Mouse (Mus musculus) cerebellum, adult 11 months (tissue): Measurements from ENCODE around the gene Themis.

Source experiments
- DNase-seq: peaks from one replicate; pipeline ENCODE4 v3.0.0; 2022

Themis gene

DNA sequence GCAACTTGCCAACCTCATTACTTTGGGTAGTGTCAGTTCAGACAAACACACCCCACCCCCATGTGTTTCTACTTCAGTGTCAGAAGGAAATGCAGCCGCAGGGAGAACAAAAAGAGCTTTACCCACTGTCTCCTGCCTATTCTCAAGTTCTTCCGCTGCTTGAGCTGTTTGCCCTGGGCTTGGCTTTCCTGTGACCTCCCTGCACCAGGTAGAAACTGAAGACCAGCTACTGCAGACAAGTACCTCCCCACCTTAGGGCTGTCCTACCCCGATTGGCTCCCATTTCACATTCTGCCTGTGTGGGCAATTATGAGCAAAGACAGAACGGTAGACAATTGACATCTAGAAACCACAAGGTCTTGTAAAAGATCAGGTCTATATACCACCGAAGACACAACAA lies at the start of gene Themis:
Gene Themis, plus strand, starts transcription at position 100 of the 400 bp plus-strand sequence.
- no peak for DNase-seq

DNA sequence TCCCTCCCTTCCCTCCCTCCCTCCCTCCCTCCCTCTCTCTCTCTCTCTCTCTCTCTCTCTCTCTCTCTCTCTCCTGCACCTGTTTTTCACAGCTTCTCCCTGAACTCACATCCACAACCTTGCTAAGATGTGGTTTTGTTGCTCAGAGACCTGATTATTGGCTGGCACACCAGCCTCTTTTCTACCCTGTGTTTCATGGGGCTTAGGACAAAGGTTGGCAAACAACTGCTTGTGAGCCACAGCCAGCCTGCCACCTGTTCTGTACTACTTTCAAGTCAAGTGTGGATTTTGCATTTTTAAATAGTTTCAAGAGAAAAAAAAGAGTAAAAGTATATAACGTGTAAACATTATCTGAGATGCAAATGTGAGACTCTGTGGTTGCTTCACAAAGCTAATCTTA lies 48.7 kb upstream of the Themis start:
- DNase-seq = no peak

DNA sequence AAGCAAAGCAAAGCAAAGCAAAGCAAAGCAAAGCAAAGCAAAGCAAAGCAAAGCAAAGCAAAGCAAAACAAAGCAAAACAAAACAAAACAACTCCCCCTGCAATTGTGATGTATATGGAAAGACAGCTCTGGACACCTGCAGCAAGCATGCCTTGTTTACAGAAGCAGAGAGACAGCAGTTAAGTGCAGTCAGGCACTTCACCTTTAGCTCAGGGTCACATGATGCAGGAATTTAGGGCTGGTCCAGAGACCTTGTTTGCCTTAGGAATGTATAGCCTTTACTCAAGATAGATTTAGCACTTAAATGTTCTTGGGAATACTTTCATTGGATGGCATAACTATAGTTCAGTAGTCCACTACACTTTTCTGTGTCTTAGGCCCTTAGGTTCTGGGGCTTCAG lies 32.1 kb upstream of the Themis start:
- DNase-seq = no peak

DNA sequence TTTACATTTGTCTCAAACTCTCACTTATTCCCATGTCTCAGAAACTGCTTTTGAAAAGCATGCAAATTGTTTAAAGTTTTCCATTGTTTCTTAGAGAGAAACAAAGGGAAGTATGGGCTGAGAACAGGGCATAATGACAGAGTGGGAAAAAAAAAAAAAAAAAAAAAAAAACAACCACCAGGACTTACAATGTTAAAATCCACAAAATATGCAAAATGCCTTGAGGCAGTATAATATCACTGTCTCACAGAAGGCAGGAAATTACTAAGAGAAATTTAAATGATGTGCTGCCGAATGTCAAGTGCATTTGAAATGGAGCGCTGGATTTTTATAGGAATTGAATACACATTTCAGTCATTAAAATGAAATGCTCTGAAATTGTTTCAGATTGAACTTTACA lies 26.3 kb upstream of the Themis start:
- DNase-seq = no peak

DNA sequence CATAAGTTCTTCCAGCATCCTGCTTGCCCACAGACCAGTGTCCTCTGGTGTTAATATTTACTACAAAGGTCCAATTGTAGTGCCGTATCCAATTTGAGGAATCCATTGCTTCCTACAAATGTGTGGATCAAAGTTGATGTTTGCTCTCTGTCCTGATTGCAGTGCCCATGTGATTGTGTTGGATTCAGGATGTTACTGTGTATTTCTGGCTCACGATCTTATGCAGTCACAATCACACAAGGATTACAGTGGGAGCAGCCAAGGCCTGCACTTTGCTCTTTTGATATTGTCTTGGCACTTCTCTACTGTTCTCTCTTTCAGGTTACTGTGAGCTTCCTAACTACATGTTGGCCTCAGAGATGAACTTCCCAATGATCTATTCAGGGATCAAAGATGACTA lies 20.3 kb upstream of the Themis start:
- DNase-seq = no peak

DNA sequence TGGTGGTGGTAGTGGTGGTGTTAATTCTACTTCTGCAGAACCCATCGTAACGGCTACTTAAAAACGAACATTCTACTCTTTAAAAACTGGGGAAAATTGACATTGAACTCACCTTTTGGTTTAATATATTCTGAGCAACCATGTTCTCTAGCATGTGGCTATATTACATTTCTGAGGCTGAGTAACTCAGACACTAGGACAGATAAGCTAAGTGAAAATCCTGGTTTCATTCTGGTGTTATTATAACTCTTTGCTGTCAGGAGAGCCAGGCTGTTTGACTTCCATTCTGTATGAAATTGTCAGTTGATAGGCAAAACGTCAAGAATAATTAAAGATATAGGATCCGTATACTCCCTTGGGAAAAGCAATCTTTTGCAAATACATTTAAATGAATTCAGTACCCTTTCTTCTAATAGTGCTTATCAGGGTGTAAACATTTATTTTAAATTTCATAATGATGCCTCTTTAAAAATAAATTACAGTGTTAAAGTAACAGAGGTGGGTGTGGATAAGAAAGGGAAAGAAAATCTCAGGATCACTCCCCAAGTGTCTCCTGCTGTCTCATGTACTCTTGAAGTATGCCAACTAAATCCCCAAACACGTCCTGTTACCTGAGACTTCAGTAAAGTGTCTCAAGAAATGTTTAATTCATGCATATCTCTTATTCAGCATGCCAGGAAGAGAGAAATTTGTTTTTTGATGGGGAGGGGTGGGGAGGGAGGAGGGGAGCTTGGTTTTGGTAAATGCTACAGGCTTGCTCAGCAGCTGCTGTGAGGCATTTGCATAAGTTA lies 18.9 kb upstream of the Themis start:
- DNase-seq = no peak

DNA sequence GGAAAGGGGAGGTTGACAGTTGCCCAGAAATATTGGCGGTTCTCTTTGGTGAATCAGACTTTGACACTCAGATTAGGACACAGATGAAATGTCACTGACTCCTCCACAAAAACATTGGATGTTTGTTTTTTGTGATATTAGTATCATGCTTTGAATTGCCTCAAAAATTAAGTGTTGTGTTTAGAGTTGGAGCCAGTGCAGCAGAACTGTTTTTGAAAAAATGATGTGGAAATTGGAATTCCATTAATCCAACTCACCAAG lies 18.3 kb upstream of the Themis start:
- no peak for DNase-seq

DNA sequence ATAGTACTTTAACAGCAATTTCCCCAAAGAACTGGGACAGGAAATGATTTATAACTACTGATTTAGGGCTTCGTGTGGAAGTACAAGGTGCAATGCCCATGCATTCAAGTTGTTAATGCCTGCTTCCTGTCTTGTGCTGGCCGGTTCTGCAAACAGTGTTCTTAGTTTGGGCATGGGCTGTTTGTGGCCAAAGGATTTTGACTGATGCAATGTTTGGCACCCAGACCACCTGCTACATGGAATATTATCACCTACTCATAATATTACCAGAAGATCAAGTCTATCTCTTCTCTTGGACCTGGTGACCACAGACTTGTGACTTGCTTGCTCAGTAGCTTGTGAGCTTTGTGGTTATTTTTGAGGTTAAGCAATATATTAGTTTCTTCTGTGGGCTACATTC lies 16.2 kb upstream of the Themis start:
- DNase-seq = no peak

DNA sequence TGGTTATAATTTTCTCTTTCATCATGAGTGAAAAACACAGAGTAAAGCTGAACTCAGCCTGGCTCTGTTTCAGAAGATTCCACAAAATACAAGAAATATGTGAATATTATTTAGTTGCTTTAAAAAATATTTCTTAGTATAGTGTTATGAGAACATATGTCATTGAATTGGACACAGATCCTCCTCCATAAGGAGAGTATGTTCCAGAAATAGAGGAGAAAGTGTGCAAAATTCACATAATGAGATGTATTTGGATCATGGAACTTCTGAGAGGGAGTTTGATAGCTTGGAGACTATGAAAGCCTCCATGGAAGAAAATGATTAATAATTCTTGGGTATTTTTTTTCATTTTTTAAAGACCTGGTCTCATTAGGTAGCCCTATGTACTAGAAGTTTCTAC lies 13.4 kb upstream of the Themis start:
- DNase-seq = no peak

DNA sequence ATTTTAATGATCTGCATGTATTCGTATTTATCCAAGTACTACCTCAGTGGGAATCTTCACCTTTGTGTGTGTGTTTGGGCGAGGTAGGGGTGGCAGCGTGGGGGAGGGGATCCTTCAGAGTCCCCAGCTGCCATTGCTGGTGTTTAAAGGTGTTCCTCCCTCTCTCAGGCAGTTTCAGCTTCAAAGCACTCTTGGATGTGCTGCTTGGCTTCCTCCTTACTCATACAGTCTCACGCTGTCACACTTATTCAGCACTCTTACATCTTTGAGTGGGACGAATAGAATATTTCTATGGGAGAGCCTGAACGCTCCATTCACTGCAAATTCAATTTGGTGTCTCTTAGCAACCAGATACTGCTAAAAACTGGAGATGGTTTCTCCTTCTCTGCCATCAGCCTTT lies 3.0 kb upstream of the Themis start:
- DNase-seq = no peak

DNA sequence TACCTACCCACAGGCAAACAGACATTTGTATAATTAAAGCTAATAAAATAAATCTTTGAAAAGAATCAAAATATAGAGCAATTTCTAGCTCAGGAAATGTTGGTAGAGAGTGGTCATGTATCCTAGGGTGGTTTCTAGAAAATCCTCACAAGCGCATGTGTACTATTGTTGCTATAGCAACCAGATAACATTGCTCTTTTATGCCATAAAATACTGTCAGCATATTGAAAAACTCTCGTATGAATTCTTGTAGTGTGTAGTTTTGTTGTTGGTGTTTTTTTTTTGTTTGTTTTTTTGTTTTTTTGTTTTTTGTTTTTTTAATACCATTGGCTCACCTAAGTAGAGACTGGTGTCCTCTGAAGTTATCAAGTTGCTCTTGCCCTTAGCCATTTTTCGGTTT lies 5.8 kb downstream of the Themis start:
- DNase-seq = no peak

DNA sequence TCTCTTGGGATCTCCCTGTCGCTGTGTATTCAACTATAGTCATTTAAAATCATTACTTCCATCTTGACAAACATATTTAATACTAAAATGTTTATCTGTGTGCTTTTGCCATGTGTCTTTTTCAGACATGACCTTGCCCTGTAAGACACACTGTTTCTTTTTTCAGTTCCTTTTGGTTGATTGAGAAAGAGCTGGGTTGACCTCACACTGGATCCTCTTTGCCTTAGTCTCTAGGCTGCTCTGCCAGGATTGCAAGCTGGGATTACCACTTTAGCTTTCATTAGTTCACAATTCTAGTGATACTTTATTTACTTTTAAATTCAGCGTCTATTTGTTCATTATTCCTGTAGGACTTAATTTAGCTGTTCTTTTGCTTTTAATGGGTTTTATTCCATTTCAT lies 7.2 kb downstream of the Themis start:
- DNase-seq = no peak

DNA sequence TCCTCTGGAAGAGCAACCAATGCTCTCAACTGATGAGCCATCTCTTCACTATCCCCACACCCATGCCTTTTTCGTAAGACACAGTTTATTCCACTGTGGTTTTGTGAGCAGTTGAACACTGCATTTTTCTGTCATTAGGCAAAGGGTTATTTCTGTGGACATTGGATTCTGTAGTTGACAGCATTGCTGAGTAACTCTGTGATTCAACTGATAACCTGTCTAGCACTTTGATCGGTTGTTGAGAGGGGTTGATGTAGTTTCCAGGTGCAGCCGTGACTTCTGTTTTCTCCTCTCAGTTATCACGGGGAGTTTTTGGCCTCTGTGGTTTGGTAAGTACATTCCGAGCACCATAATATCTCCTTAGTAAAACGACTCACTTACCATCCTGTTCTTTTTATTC lies 26.8 kb downstream of the Themis start:
- DNase-seq = no peak

DNA sequence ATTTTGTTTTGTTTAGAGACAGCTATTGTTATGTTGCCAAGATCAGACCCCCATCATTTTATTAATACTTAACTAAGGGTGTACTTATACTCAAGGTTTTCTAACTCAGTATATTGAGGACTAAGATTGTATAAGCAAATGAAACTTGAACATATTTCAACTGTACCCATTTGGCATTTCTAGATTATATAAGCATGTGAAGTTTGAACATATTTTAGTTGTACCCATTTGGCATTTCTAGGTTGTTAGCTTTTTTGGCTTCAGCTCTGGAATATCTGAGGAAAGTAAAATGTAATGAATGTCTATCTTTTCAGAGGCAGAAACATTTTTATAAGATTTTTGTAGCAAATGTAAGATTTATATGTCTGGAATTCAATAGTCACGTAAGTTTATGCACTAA lies 27.9 kb downstream of the Themis start:
- no peak for DNase-seq

DNA sequence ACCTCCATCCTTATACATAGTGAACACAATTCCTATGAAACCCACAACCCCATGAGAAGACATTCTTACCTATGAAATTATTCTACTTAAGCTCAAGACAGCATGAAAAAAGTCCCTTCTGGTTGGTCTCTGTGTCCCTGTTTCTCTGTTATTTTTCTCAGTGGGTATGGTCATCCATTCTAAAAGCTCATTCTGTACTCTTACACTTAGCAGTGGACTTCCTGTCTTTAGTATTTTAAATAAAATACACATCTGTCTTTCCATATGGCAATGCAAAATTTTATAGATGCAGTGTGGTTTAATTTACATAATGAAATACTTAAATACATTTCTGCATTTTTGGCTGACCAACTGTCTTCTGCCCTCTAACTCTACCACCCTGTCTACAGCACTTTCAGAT lies 30.0 kb downstream of the Themis start:
- no peak for DNase-seq

DNA sequence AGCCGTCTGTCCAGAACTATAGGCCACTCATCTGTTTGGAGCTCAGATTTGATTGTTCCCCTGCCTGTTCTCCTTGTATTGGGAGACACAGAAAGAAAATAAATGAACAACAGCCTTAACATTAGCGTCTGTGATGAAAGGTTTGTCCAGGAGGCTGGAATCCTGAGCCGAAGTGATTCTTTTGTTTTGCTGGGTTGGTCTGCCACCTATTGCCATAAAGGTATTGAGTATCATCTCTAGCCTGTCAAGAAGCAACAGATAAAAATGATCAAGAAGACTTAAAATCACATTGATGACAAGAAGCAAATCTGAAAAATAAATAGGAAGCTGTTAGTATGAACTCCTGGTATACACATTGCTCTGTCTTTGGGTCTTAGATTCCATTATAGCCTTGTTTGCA lies 53.7 kb downstream of the Themis start:
- DNase-seq = no peak

DNA sequence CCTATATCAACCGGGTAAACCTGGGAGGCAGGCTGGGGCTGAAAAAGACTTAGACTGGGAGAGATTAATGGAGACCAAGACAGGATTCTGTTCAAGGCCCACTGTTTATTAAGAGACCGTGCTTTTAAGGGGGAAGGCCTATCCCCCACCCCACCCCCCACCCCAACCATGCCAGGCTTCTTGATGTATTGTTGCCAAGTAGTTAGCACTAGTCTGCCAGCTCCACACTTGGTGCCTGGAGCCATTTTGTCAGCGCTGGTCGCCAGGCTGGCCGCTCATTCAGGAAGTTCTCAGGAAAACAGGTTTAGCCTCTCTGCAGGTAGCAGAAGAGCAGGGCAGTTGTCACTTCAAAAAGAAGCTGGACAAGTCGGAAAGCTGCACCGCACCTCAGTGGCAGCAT lies 55.1 kb downstream of the Themis start:
- DNase-seq = no peak

DNA sequence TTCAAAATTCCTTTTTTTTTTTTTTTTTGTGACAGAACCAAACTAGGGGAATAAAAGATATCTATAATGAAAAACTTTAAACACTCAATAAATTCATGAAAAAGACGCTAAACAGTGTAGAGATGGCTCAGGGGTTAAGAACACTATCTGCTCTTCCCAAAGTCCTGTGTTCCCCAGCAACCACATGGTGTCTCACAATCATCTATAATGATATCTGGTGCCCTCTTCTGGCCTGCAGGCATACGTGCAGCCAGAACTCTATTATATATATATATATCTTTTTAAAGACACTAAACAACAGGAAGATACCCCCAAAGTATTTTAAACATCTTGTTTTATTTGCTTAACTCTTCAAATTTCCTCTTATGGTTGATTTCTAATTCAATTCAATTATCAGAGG lies 62.0 kb downstream of the Themis start:
- DNase-seq = no peak

DNA sequence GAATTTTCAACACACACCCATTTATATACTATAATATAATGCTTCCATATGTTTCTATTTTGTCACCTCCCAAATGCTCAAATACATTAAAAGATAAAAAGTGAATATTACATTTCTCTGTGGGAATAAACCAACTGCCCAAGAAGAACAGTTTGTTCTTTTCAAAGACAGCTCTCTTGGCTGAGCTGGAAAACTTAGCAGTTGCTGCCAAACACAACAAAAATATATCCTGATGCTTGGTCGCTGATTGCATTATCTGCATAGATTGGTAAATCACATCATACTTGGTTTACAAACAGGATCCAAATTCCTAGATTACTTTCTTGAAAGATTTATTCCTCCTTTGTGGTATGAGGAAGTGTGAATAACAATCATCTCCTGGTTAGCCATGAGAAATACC lies 69.8 kb downstream of the Themis start:
- no peak for DNase-seq

DNA sequence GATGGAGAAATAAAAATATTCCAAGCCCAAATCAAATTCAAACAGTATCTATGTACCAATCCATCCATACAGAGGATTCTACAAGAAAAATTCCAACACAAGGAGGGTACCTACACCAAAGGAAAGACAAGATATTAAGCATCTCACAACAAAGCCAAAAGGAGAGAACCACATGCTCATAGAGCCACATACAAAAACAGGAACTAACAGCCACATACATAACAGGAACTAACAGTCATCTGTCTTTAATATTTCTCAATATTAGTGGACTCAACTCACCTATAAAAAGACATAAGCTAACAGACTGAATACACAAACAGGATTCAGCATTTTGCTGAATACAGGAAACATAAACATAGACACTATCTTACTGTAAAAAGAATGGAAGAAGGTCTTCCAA lies 78.3 kb downstream of the Themis start:
- DNase-seq = no peak

DNA sequence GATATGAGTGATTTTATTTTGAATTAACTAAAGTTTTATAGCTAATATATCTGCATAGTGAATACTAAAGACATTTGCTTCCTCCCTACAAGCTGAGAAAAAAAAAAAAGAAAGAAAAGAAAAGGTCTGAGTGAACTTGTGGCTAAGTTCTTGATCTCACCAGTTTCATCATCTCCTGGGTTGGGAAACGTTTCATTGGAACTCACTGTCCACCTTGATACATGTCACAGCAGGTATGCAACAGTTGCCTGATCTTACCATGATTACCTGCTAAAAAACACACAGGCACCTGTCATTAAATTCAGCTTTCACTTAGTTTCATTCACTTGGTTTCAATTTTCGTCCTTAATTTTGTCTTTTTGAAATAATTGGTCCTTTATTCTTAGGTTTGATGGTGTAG lies 85.2 kb downstream of the Themis start:
- DNase-seq = no peak

DNA sequence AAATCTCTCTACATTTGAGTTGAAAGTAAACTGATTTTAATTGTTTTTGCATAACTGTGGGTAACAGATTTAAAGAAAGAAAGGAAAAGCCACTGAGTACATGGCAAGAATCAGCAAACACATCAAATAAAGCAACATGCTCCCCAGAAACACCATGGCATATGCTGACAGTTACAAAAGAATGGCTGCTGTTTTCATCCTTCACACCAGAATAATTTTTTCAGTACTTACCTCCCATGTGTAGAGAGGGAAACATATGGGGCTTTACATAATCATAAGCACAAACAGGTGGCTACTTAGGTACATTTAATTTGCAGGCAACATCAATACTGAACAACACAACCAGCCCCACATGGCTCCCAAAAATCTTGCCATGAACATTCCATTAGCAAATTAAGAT lies 86.8 kb downstream of the Themis start:
- DNase-seq = no peak

DNA sequence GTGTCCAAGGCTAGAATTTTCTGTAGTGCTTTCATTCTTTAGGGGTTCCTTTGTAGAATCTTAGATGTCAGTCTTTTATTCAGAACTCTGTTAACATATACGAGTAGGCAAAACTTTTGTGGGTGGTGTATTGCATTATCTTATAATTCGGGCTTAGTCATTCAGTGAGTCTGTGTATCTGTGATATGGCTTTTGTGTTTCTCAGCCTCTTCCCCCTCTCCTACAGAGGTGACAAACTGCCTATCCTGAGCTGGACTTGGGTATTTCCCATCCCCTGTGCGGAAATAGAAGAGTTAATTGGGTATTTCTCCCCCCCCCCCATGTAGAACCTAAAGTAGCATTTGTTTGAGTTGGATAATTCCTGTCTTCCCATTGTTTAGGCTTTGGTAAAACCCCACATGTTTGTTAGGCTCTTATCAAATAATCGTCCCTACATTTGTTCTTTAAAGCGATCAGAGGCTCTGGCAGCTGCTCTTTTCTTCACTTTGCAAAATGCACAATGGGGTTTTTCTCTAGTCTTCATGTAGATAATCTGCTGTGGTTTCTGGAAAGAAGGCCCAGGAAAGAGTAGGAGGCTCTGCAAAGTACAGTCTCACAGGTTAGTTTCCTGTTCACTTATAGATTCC lies 108.7 kb downstream of the Themis start:
- no peak for DNase-seq

DNA sequence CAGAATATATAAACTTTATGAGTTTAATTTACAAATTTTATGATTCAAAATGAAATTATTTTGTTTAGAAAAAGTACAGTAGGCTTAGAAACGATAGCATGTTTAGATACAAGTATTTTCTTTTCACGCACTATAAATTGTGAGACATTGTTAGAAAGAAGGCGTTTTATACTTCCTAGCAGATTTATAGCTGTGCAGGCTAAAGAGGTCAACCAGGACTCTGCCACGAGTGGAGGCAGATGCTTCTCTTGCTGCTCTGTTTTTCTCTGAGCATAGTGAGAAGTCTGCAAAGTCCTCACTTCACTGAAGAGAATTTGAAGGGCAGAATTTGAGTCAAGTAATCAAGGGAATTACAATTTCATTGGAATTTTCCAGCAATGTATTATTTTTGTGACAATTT lies 131.3 kb downstream of the Themis start:
- DNase-seq = no peak

DNA sequence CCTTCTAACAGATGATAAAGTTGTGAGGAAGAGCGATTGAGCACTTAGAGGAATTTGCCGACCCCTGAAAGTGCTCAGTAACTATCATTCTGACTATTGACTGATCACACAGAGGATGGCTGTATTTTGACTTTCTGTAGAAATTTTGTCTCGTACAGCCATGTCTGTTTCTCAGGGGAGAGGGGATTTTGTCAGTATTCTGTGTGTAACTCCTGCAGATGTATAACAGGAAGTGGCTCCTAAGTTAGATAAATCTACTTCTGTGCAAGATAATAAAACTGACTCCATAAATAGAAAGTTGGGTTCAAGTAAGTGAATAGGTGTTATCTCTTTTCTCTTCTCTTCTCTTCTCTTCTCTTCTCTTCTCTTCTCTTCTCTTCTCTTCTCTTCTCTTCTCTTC lies 137.0 kb downstream of the Themis start:
- no peak for DNase-seq
